Mouse (Mus musculus) lung, postnatal 0 days (tissue): ENCODE results near the gene Ccdc151.

Experiments used
- CTCF ChIP-seq: IDR thresholded peaks from 2 replicates; pipeline ENCODE4 v1.5.1; 2016; ENCODE audit warnings: antibody characterized with exemption, mild to moderate bottlenecking
- EP300 ChIP-seq: IDR thresholded peaks from 2 replicates; pipeline ENCODE4 v1.6.1; 2016; ENCODE audit warnings: antibody characterized with exemption, mild to moderate bottlenecking, control low read depth

DNA sequence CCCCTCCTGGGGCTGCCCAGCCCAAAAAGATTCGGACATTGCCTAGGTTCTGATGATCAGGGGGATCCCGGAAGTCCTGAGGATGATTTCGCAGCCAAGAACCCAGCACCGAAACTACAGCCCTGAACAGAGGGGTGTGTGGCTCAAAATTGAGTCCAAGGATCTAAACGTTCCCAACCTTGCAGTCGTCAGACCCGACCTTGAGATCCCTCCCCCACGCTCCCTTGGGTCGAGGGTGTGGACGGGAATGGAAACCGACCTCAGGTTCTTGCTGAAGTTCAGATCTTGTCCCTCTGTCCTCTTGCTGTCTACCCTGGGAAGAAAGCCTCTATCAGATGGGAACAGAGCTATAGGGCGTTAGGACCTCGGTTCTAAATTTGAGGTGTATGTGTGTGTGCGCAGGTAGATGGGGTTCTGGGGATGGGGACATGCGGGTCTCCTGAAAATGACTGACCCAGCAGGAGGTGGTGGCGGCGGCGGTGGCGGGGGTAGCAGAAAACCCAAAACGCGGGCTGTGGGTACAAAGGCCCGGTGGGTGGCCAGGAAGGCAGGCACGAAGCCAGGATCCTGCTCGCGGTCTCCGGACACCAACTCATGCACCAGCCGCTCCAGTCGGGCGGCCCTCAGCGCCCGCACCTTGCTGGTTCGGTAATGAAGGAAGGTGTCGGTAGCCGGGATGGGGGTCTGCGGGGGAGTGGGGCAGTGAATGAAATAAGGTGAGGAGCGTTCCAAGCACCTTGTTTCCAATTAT lies 14.7 kb downstream of the Ccdc151 start:
- no peak for TF ChIP-seq CTCF
- no peak for TF ChIP-seq EP300
